Mouse (Mus musculus): ENCODE measurements around the gene Mdc1. TPM values are rescaled to one million over a fixed set of nuclear protein-coding genes. Genes with fewer than 3 reads are reported as not detected.

The Mdc1 gene
- polyA plus RNA-seq, 1 experiment from 2014 or later = 12.6 TPM

DNA sequence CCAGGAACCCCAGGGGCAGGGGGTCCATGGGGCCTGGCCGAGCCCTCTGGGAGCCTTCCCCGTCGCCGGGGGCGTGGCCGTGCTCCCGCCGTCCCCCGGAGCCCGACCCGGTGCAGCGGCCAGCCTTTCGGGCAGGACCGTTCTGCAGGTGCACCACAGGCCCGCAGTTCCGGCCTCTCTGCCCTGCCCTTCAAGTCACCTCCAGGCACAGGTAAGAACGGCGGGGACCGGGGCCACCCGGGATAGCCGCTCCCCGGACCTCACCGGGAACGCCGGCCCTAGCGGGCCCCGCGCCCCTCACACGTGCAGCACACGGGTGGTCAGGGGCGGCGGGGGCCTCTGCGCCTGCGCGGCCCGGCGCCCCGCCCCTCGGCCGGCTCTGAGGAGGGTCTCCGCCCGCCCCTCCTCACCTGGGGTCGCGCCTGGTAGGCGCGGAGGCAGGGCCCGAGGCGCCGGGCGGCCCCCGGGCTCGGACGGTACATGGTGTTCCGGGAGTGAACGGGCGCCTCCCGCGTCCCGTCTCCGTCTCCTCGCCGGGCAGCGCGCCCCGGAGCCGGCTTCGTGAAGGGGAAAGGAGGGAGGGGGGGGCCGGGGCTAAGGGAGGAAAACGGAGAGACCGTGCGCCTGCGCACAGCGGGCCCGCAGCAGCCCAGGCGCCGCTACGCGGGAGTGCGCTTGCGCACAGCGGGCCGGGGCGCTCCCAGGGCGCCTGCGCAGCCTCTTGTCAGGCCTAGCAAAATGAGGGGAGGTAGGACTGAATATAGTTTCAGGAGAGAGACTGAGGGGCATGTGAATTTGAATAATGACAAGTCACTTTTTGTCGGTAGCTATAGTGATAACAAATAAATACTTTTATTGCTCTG, 55.7 kb downstream of the Mdc1 start, which contains the start of gene 2310061I04Rik:
Gene 2310061I04Rik (minus strand): TSS at position 651 of the 863 bp plus-strand sequence.
- Histone ChIP-seq H3K9ac (peak within 1 kb of the TSS; percentile 89), H3K27ac (peak within 1 kb of the TSS; percentile 89), H3K4me1 (replicated peaks) (peaks cover 13% of the 10 kb centered on the region), H3K4me3 (peak within 1 kb of the TSS; percentile 91), H3K4me2 (peak within 1 kb of the TSS; percentile 97), H3K9me3 (replicated peaks) (no peaks in the 10 kb centered on the region), H3K36me3 (peaks cover 29% of the 10 kb centered on the region), H3K27me3 (no peaks in the 10 kb centered on the region)
- peak; percentile 93 for ATAC-seq (replicated peaks; ENCODE audit: insufficient number of reproducible peaks, insufficient read depth, low FRiP score, low read depth)
- WGBS = under 1% methylated on average over 85 of the region's 86 CpGs

DNA sequence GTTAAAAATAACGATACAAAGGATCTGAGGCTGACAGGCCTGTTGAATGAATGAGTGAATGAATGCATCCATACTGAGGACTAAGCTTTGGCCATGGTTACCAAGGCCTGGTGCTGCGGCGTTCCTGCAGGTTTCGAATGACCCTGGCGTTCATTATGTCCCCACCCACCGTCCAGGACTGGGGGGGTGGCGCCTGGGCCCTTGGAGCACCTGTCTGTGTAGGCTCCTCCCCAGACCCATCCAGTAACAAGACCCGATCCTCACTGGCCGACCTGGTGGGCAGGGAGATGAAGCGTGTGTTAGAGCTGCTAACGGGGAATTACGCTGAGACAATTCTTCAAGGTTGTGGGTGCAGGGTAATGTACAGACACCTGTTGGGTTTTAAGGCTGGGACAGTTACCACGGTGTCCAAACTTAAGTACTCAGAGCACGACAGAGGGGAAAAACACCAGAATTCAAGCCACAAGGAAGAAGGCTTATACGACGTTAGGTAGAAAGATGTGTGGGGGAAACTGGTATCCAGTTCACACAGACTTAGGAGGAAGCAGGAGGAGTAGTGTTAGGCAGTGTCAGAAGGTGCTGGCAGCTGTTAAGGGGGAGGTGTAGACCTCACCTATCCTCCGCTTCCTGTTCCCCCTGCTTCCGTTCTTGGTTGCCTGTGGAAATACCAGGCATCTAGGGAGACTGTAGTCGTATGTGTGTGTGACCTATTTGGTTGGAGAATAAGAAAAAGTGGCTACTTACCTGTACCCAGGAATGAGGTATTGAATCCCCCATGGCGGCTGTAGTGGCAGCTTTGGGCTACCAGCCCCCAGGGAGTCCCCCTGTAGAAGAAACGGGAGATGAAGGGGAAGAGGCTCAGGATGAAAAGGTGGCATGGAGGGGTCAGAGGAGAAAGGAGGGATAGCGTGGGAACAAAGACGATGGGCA, 56.6 kb downstream of the Mdc1 start:
- Histone ChIP-seq H3K27ac (peak overlapping the region; percentile 89), H3K4me2 (peak overlapping the region; percentile 97), H3K36me3 (peaks cover 21% of the 10 kb centered on the region), H3K4me1 (replicated peaks) (peaks cover 16% of the 10 kb centered on the region), H3K9me3 (replicated peaks) (no peaks in the 10 kb centered on the region), H3K9ac (peak overlapping the region; percentile 44), H3K27me3 (no peaks in the 10 kb centered on the region), H3K4me3 (peak overlapping the region; percentile 91)
- WGBS = 41% methylated on average over 23 of the region's 23 CpGs
- no peak for ATAC-seq (replicated peaks; ENCODE audit: insufficient number of reproducible peaks, insufficient read depth, low FRiP score, low read depth)

DNA sequence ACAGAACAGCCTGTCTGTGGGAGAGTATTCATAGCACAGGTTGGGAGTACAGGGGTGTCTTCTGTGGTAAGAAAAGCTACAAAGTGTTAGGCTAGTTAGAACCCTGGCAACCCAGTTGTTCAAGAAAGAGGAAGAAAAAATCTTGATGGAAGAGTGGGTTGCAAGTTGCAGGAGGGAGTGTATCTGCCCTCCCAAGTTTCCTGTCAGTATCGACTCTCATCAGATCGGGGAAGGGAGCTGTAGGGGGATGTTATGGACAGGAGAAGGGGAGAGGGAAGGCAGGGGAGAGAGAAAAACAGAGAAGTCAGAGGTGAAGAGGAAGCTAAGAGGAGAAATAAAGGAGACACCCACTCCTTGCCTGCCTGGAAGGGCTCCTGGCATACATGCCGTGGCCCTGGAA, 59.3 kb downstream of the Mdc1 start:
- no peaks in the 10 kb centered on the region for H3K27me3 ChIP-seq
- H3K36me3 ChIP-seq = 0 out of 2 replicates have a peak, but pooled peaks cover 6% of the 10 kb centered on the region
- H3K27ac ChIP-seq = no peak overlapping the region
- no peak overlapping the region for H3K4me2 ChIP-seq
- ATAC-seq (replicated peaks; ENCODE audit: insufficient number of reproducible peaks, insufficient read depth, low FRiP score, low read depth) = no peak
- no peak overlapping the region for H3K9ac ChIP-seq
- peaks cover 32% of the 10 kb centered on the region for H3K4me1 ChIP-seq (replicated peaks)
- WGBS = 83% methylated on average over 3 of the region's 3 CpGs
- H3K9me3 ChIP-seq (replicated peaks) = no peaks in the 10 kb centered on the region
- no peak overlapping the region for H3K4me3 ChIP-seq

DNA sequence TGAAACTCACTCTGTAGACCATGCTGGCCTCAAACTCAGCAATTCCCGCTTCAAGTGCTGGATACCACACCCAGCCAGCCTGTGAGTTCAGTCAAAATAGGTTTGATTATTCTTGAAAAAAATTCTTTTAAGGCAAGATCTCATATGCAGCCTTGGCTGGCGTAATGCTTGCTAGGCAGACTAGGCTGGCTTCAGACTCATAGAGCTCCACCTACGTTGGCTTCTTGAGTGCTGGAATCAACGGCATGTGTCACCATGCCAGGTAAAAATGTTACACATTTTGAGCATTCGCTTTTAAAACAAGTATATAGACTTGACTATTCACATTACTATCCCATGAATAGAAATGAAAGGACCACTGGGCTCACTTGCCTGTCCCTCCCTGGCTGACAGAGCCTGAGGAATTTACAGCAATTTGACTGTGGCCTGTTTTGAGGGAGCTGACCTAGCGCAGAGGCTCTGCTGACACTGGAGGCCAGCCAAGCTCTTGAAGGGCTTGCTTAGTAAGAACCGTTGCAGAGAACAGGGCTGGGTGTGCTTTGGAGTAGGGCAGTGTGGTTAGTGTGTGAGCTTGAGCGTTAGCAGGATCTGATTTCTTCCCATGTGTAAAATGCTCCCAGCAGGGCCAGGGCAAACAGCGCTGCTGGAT, 62.2 kb downstream of the Mdc1 start:
- WGBS = 59% methylated on average over 9 of the region's 9 CpGs
- H3K9me3 ChIP-seq (replicated peaks) = no peaks in the 10 kb centered on the region
- peak; percentile 80 for ATAC-seq (replicated peaks; ENCODE audit: insufficient number of reproducible peaks, insufficient read depth, low FRiP score, low read depth)
- H3K36me3 ChIP-seq = peaks cover 11% of the 10 kb centered on the region; the same call in 1 of the 2 replicates
- H3K27ac ChIP-seq = peak overlapping the region; percentile 80
- H3K27me3 ChIP-seq = no peaks in the 10 kb centered on the region
- H3K9ac ChIP-seq = peak overlapping the region; percentile 22; the same call in 1 of the 2 replicates
- H3K4me3 ChIP-seq = no peak overlapping the region
- peak overlapping the region; percentile 12; the same call in 1 of the 2 replicates for H3K4me2 ChIP-seq
- peaks cover 21% of the 10 kb centered on the region for H3K4me1 ChIP-seq (replicated peaks)

DNA sequence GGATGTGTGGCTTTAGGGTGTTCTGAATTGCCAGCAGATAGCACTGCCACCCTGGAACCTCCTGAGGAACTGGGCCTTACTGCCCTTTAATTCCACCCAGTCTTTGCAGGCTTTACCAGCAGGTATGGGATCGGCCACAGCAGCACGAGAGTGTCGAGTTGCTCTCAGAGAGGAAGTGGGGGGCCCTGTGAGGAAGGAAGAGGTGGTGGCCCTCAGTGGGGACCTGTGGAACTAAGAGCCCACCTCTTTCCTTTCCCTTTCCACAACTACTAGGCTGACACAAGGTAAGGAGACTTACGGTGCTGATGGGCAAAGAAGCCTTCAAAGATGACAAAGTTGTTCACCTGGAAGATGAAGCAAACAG, 62.7 kb downstream of the Mdc1 start:
- Histone ChIP-seq H3K9ac (peak overlapping the region; percentile 22), H3K4me3 (no peak overlapping the region), H3K27ac (peak overlapping the region; percentile 80), H3K36me3 (peaks cover 11% of the 10 kb centered on the region; the same call in 1 of the 2 replicates), H3K27me3 (no peaks in the 10 kb centered on the region), H3K4me2 (peak overlapping the region; percentile 12; the same call in 1 of the 2 replicates), H3K4me1 (replicated peaks) (peaks cover 26% of the 10 kb centered on the region), H3K9me3 (replicated peaks) (no peaks in the 10 kb centered on the region)
- WGBS = 60% methylated on average over 4 of the region's 4 CpGs
- peak; percentile 7; the same call in 1 of the 2 replicates for ATAC-seq (replicated peaks; ENCODE audit: insufficient number of reproducible peaks, insufficient read depth, low FRiP score, low read depth)

DNA sequence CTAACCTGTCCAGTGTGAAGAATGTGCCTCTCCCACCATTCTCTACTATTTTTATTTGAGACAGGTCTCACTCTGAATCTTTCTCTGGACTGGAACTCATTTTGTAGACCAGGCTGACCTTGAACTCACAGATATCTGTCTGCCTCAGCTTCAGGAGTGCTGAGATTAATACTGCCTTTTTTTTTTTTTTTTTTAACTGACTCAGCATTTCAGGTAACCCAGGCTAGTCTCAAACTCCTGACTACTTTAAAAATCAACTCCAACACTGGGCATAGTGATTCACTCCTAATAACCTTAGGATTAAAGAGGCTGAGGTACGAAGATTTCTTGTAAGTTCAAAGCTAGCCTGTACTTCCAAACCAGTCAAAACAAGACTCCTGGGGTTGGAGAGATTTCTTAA, 64.3 kb downstream of the Mdc1 start:
- Histone ChIP-seq H3K36me3 (peaks cover 11% of the 10 kb centered on the region; the same call in 1 of the 2 replicates), H3K4me1 (replicated peaks) (peaks cover 34% of the 10 kb centered on the region), H3K4me2 (no peak overlapping the region), H3K9ac (no peak overlapping the region), H3K27ac (no peak overlapping the region), H3K9me3 (replicated peaks) (no peaks in the 10 kb centered on the region), H3K4me3 (no peak overlapping the region), H3K27me3 (no peaks in the 10 kb centered on the region)
- ATAC-seq (replicated peaks; ENCODE audit: insufficient number of reproducible peaks, insufficient read depth, low FRiP score, low read depth) = no peak
- 96% methylated on average over 1 of the region's 1 CpGs for WGBS

DNA sequence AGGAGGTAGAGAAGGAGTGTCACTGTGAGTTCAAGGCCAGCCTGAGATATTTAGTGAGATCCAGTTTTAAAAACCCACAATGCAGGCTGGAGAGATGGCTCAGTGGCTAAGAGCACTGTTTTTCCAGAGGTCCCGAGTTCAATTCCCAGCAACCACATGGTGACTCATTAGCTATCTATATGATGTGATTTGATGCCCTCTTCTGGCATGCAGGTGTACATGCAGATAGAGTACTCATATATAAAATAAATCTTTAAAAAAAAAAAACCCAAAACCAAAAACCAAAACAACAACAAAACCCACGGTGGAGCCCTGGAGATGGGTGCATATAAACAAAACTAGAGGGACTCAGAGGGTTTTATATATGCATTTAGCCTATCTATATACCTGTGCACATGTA, 66.3 kb downstream of the Mdc1 start:
- no peak overlapping the region for H3K4me3 ChIP-seq
- WGBS = 73% methylated on average over 2 of the region's 2 CpGs
- no peak for ATAC-seq (replicated peaks; ENCODE audit: insufficient number of reproducible peaks, insufficient read depth, low FRiP score, low read depth)
- H3K9me3 ChIP-seq (replicated peaks) = no peaks in the 10 kb centered on the region
- H3K27ac ChIP-seq = no peak overlapping the region
- H3K27me3 ChIP-seq = no peaks in the 10 kb centered on the region
- no peak overlapping the region for H3K9ac ChIP-seq
- peaks cover 18% of the 10 kb centered on the region for H3K36me3 ChIP-seq
- peaks cover 34% of the 10 kb centered on the region for H3K4me1 ChIP-seq (replicated peaks)
- H3K4me2 ChIP-seq = no peak overlapping the region

Small RNA genes within 50 kb of the gene (microRNA-seq; reads per million reads assigned to microRNA genes)
- 1.5 reads per million for gene Gm28033

Other genes with a start within 250 kb of the Mdc1 start
- 2.7 and 5.6 TPM in 2 replicates for gene Sfta2, start 240.0 kb upstream of the Mdc1 start, polyA plus RNA-seq (2015; fragmentation: Nextera tagmentation; extraction: Ambion mirVana)
- gene Gm9573, start 214.9 kb upstream of the Mdc1 start, polyA plus RNA-seq (2015; fragmentation: Nextera tagmentation; extraction: Ambion mirVana) = not detected in 2 replicates
- 0.22 and 0.23 TPM in 2 replicates for gene Mucl3, start 197.8 kb upstream of the Mdc1 start, polyA plus RNA-seq (2015; fragmentation: Nextera tagmentation; extraction: Ambion mirVana)
- gene Vars2, start 173.9 kb upstream of the Mdc1 start, polyA plus RNA-seq (2015; fragmentation: Nextera tagmentation; extraction: Ambion mirVana) = 11.1 and 16.2 TPM in 2 replicates
- gene Gtf2h4, start 167.8 kb upstream of the Mdc1 start, polyA plus RNA-seq (2015; fragmentation: Nextera tagmentation; extraction: Ambion mirVana) = 21.3 and 28.7 TPM in 2 replicates
- 109 and 125 TPM in 2 replicates for gene Ddr1, start 136.9 kb upstream of the Mdc1 start, polyA plus RNA-seq (2015; fragmentation: Nextera tagmentation; extraction: Ambion mirVana)
- 49.7 and 56.5 TPM in 2 replicates for gene Ier3, start 19.8 kb upstream of the Mdc1 start, polyA plus RNA-seq (2015; fragmentation: Nextera tagmentation; extraction: Ambion mirVana)
- 103 and 109 TPM in 2 replicates for gene Flot1, start 18.3 kb upstream of the Mdc1 start, polyA plus RNA-seq (2015; fragmentation: Nextera tagmentation; extraction: Ambion mirVana)
- 567 and 662 TPM in 2 replicates for gene Tubb5, start 3.2 kb upstream of the Mdc1 start, polyA plus RNA-seq (2015; fragmentation: Nextera tagmentation; extraction: Ambion mirVana)
- 38.7 and 46.2 TPM in 2 replicates for gene Nrm, start 19.8 kb downstream of the Mdc1 start, polyA plus RNA-seq (2015; fragmentation: Nextera tagmentation; extraction: Ambion mirVana)
- 17.9 and 21.4 TPM in 2 replicates for gene Ppp1r18, start 24.1 kb downstream of the Mdc1 start, polyA plus RNA-seq (2015; fragmentation: Nextera tagmentation; extraction: Ambion mirVana)
- 19.7 and 31.1 TPM in 2 replicates for gene Dhx16, start 38.3 kb downstream of the Mdc1 start, polyA plus RNA-seq (2015; fragmentation: Nextera tagmentation; extraction: Ambion mirVana)
- gene 2310061I04Rik, start 55.9 kb downstream of the Mdc1 start, polyA plus RNA-seq (2015; fragmentation: Nextera tagmentation; extraction: Ambion mirVana) = 23.9 and 27.6 TPM in 2 replicates
- gene Atat1, start 68.6 kb downstream of the Mdc1 start, polyA plus RNA-seq (2015; fragmentation: Nextera tagmentation; extraction: Ambion mirVana) = 38.7 and 50.7 TPM in 2 replicates
- 64.2 and 69.2 TPM in 2 replicates for gene Mrps18b, start 74.9 kb downstream of the Mdc1 start, polyA plus RNA-seq (2015; fragmentation: Nextera tagmentation; extraction: Ambion mirVana)
- gene Ppp1r10, start 74.9 kb downstream of the Mdc1 start, polyA plus RNA-seq (2015; fragmentation: Nextera tagmentation; extraction: Ambion mirVana) = 26.5 and 28.1 TPM in 2 replicates
- 57.8 and 71.3 TPM in 2 replicates for gene Abcf1, start 128.2 kb downstream of the Mdc1 start, polyA plus RNA-seq (2015; fragmentation: Nextera tagmentation; extraction: Ambion mirVana)
- gene Gnl1, start 138.3 kb downstream of the Mdc1 start, polyA plus RNA-seq (2015; fragmentation: Nextera tagmentation; extraction: Ambion mirVana) = 31.4 and 37.8 TPM in 2 replicates
- gene Prr3, start 138.7 kb downstream of the Mdc1 start, polyA plus RNA-seq (2015; fragmentation: Nextera tagmentation; extraction: Ambion mirVana) = 13.7 and 20.4 TPM in 2 replicates
- gene H2-T24, start 179.0 kb downstream of the Mdc1 start, polyA plus RNA-seq (2015; fragmentation: Nextera tagmentation; extraction: Ambion mirVana) = 1.3 and 2.7 TPM in 2 replicates
- 4.7 and 11.6 TPM in 2 replicates for gene H2-T23, start 191.3 kb downstream of the Mdc1 start, polyA plus RNA-seq (2015; fragmentation: Nextera tagmentation; extraction: Ambion mirVana)
- 7.0 and 12.0 TPM in 2 replicates for gene H2-T22, start 201.2 kb downstream of the Mdc1 start, polyA plus RNA-seq (2015; fragmentation: Nextera tagmentation; extraction: Ambion mirVana)
- gene Gm6034, start 201.4 kb downstream of the Mdc1 start, polyA plus RNA-seq (2015; fragmentation: Nextera tagmentation; extraction: Ambion mirVana) = not detected in 2 replicates
- gene Gm11127, start 216.9 kb downstream of the Mdc1 start, polyA plus RNA-seq (2015; fragmentation: Nextera tagmentation; extraction: Ambion mirVana) = 0.13 TPM in 1 of 2 replicates, not detected in the other